Mouse (Mus musculus) liver, adult 2 months (tissue): ENCODE measurements around the gene Hmg20b.

Experiments
- CTCF ChIP-seq: fragments of 200-500 bp; IDR thresholded peaks from 2 replicates; pipeline ENCODE4 v1.5.1; 2011; ENCODE audit warnings: low read depth, low read length, control low read depth
- POLR2A ChIP-seq: fragments of 200-500 bp; IDR thresholded peaks from 2 replicates; pipeline ENCODE4 v1.6.1; 2011; ENCODE audit warnings: low read length, control low read depth; ENCODE audit not compliant: insufficient read depth; ENCODE audit errors: extremely low read depth

DNA sequence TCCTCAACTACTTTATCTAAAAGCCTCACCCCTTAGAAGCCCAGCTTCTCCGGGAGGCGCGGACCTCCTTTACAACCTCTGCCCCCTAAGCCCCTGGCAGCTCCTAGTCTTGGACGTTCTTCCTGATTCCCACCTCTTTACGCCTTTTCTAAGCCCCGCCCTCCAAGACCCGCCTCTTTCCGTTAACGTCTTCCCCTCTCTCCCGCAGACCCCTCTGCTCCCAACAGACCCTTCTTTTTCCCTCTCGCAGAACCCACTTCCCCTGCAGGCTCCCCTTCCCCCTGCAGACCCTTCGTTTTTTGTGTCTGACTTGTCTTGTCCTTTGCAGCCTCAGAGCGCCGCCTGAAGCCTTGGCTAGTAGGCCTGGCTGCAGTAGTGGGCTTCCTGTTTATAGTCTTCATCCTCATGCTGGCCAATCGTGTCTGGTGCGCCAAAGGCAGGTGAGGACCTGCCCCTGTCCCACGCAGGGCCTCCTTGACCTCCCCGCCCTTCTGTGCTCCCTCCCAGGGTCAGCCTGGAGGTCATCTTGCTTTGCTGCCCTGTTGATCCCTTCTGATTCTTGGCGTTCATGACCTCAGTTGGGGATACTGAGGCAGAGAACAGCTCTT, 43.3 kb upstream of the Hmg20b start:
- no peak for TF ChIP-seq CTCF
- TF ChIP-seq POLR2A: no peak
